Mouse (Mus musculus): Measurements from ENCODE around the gene Inka2. TPM values are rescaled to one million over a fixed set of nuclear protein-coding genes. Genes with fewer than 3 reads are reported as not detected.

Gene Inka2
- total and polyA plus RNA-seq, 3 experiments = 1.0 to 3.1 (median 2.5) TPM

GRCm38 (mm10) chr3:105686394-105687323 lies 17.7 kb upstream of the Inka2 start:
- Histone ChIP-seq H3K27me3 (replicated peaks) (peaks cover 5% of the 10 kb centered on the region), H3K27ac (ENCODE audit: insufficient read depth, low read depth) (peak overlapping the region; percentile 60), H3K9me3 (replicated peaks; ENCODE audit: low read length) (no peaks in the 10 kb centered on the region), H3K9ac (ENCODE audit: insufficient read depth, low read depth) (peak overlapping the region; percentile 79), H3K4me1 (ENCODE audit: control insufficient read depth in 1 of 2, insufficient read depth in 2 of 2) (peaks cover 4 to 21% of the 10 kb centered on the region in 2 experiments; a peak in 3 of 4 replicates), H3K79me2 (replicated peaks; ENCODE audit: control insufficient read depth, extremely low read depth, insufficient read depth, poor library complexity, severe bottlenecking) (peaks cover 22% of the 10 kb centered on the region), H3K36me3 (replicated peaks in 1 of 2; ENCODE audit: control insufficient read depth in 1 of 2, insufficient read depth in 1 of 2, low read length in 1 of 2) (peaks cover 19 to 31% of the 10 kb centered on the region in 2 experiments), H3K4me2 (ENCODE audit: insufficient read depth, low read depth, poor library complexity, severe bottlenecking) (peak overlapping the region; percentile 91), H3K4me3 (replicated peaks in 1 of 3; ENCODE audit: low read depth in 2 of 3, low read length in 2 of 3, poor library complexity in 1 of 3) (peak overlapping the region; percentile 77 to 97 (median 93))
- DNase-seq (ENCODE audit: extremely low read depth) = peak; percentile 53
- in situ Hi-C loops (cut with MboI; ENCODE audit: low pct_ligation_motif_present, low pct_unique_long_range_greater_than_20kb, low sequenced_read_pairs) = loop anchor here (5.0 to 25.0 kb wide), 3 partner anchors 36 to 211 kb away; partner anchors contain the start of gene Rap1a
- dilution Hi-C loops (cut with MboI; ENCODE audit: extremely low pct_ligation_motif_present, extremely low pct_unique_long_range_greater_than_20kb, low sequenced_read_pairs) = loop anchor here (25.0 kb wide), 1 partner anchor 226 kb away; no protein-coding TSS in a partner anchor
- peak; percentile 93 for TF ChIP-seq BHLHE40 (IDR thresholded peaks at IDR 0.05; ENCODE audit: low read depth, low read length)
- peak; percentile 62 for TF ChIP-seq USF1 (IDR thresholded peaks at IDR 0.05; ENCODE audit: low read depth, low read length)
- TF ChIP-seq MYC (IDR thresholded peaks at IDR 0.05; ENCODE audit: low read depth, low read length) = peak; percentile 21; the same call in 1 of the 2 replicates
- TF ChIP-seq USF2 (conservative IDR thresholded peaks at IDR 0.05; ENCODE audit: low read depth, low read length) = peak; percentile 58
- no peak for TF ChIP-seq MAFK (IDR thresholded peaks at IDR 0.05; ENCODE audit: insufficient replicate concordance, low read length)
- no peak for TF ChIP-seq HCFC1 (IDR thresholded peaks at IDR 0.05; ENCODE audit: low read depth, low read length)
- no peak for TF ChIP-seq TBP (conservative IDR thresholded peaks at IDR 0.05; ENCODE audit: low read depth, low read length)
- peak; percentile 66 for TF ChIP-seq MAX (IDR thresholded peaks at IDR 0.05; ENCODE audit: low read length)
- no peak for TF ChIP-seq KAT2A (IDR thresholded peaks at IDR 0.05; ENCODE audit: insufficient replicate concordance, low read length)
- TF ChIP-seq MXI1 (IDR thresholded peaks at IDR 0.05; ENCODE audit: low read depth, low read length) = peak; percentile 67; the same call in 1 of the 2 replicates

- H3K4me1 ChIP-seq (ENCODE audit: control insufficient read depth in 1 of 2, insufficient read depth in 2 of 2) = peaks cover 4 to 21% of the 10 kb centered on the region in 2 experiments; a peak in 3 of 4 replicates
- peaks cover 13% of the 10 kb centered on the region for H3K27me3 ChIP-seq (replicated peaks)
- peak within 1 kb of the TSS; percentile 79 for H3K9ac ChIP-seq (ENCODE audit: insufficient read depth, low read depth)
- dilution Hi-C loops (cut with MboI; ENCODE audit: extremely low pct_ligation_motif_present, extremely low pct_unique_long_range_greater_than_20kb, low sequenced_read_pairs) = loop anchor here (25.0 kb wide), 1 partner anchor 225 kb away; no protein-coding TSS in a partner anchor
- H3K4me2 ChIP-seq (ENCODE audit: insufficient read depth, low read depth, poor library complexity, severe bottlenecking) = peak within 1 kb of the TSS; percentile 91
- peak within 1 kb of the TSS; percentile 60 for H3K27ac ChIP-seq (ENCODE audit: insufficient read depth, low read depth)
- peak; percentile 98 for DNase-seq (ENCODE audit: extremely low read depth)
- peaks cover 22% of the 10 kb centered on the region for H3K79me2 ChIP-seq (replicated peaks; ENCODE audit: control insufficient read depth, extremely low read depth, insufficient read depth, poor library complexity, severe bottlenecking)
- H3K9me3 ChIP-seq (replicated peaks; ENCODE audit: low read length) = no peaks in the 10 kb centered on the region
- in situ Hi-C loops (cut with MboI; ENCODE audit: low pct_ligation_motif_present, low pct_unique_long_range_greater_than_20kb, low sequenced_read_pairs) = loop anchor here (5.0 to 25.0 kb wide), 3 partner anchors 35 to 210 kb away; partner anchors contain the start of gene Rap1a
- H3K36me3 ChIP-seq (replicated peaks in 1 of 2; ENCODE audit: control insufficient read depth in 1 of 2, insufficient read depth in 1 of 2, low read length in 1 of 2) = peaks cover 15 to 26% of the 10 kb centered on the region in 2 experiments
- H3K4me3 ChIP-seq (replicated peaks in 1 of 3; ENCODE audit: low read depth in 2 of 3, low read length in 2 of 3, poor library complexity in 1 of 3) = peak within 1 kb of the TSS; percentile 77 to 97 (median 93)
- TF ChIP-seq SIN3A (IDR thresholded peaks at IDR 0.05; ENCODE audit: low read length) (peak; percentile 95), ZC3H11A (IDR thresholded peaks at IDR 0.05; ENCODE audit: low read depth, low read length) (peak; percentile 74), MAZ (IDR thresholded peaks at IDR 0.05; ENCODE audit: low read depth, low read length) (peak; percentile 81; the same call in 1 of the 2 replicates), MEF2A (IDR thresholded peaks at IDR 0.05; ENCODE audit: borderline replicate concordance, low read depth, low read length) (peak; percentile 90), CHD1 (IDR thresholded peaks at IDR 0.05; ENCODE audit: low read depth, low read length) (no peak), USF1 (IDR thresholded peaks at IDR 0.05; ENCODE audit: low read depth, low read length) (no peak), POLR2AphosphoS2 (IDR thresholded peaks at IDR 0.05; ENCODE audit: low read depth, low read length) (no peak), MXI1 (IDR thresholded peaks at IDR 0.05; ENCODE audit: low read depth, low read length) (peak; percentile 86), IRF4 (IDR thresholded peaks at IDR 0.05; ENCODE audit: low read depth, low read length) (peak; percentile 97), CHD2 (IDR thresholded peaks at IDR 0.05; ENCODE audit: low read length) (peak; percentile 100), BHLHE40 (IDR thresholded peaks at IDR 0.05; ENCODE audit: low read depth, low read length) (peak; percentile 67), MYC (IDR thresholded peaks at IDR 0.05; ENCODE audit: low read depth, low read length) (peak; percentile 78), MAX (IDR thresholded peaks at IDR 0.05; ENCODE audit: low read length) (peak; percentile 83; the same call in 1 of the 2 replicates), ETS1 (conservative IDR thresholded peaks at IDR 0.05; ENCODE audit: low read depth, low read length) (peak; percentile 71), NRF1 (IDR thresholded peaks at IDR 0.05; ENCODE audit: low read depth, low read length) (peak; percentile 21), HCFC1 (IDR thresholded peaks at IDR 0.05; ENCODE audit: low read depth, low read length) (peak; percentile 93), ZMIZ1 (IDR thresholded peaks at IDR 0.05; ENCODE audit: low read depth, low read length) (peak; percentile 78), NELFE (IDR thresholded peaks at IDR 0.05; ENCODE audit: low read depth, low read length) (peak; percentile 80), SMC3 (IDR thresholded peaks at IDR 0.05; ENCODE audit: low read depth, low read length) (peak; percentile 97), MAFK (IDR thresholded peaks at IDR 0.05; ENCODE audit: insufficient replicate concordance, low read length) (no peak), EP300 (IDR thresholded peaks at IDR 0.05; ENCODE audit: low read length) (peak; percentile 50; the same call in 1 of the 2 replicates), KAT2A (IDR thresholded peaks at IDR 0.05; ENCODE audit: insufficient replicate concordance, low read length) (peak; percentile 75; the same call in 1 of the 2 replicates), RCOR1 (conservative IDR thresholded peaks at IDR 0.05; ENCODE audit: low read depth, low read length) (peak; percentile 73; the same call in 1 of the 2 replicates)
These were observed 16.9 kb upstream of the Inka2 start, which contains the start of gene Ddx20 for GRCm38 (mm10) chr3:105687324-105688060. Ddx20 (minus strand) TSS chr3:105687574.
